Mouse (Mus musculus) skeletal muscle tissue, adult 2 months (tissue): ENCODE measurements around the gene Fkbpl.
A peak's percentile ranks its signal among the peaks of the same experiment; 100 is the strongest.

Experiments
- DNase-seq: peaks from one replicate; pipeline ENCODE4 v3.0.0-alpha.2; 2012; ENCODE audit warnings: low read depth, low spot score

The Fkbpl gene

DNA sequence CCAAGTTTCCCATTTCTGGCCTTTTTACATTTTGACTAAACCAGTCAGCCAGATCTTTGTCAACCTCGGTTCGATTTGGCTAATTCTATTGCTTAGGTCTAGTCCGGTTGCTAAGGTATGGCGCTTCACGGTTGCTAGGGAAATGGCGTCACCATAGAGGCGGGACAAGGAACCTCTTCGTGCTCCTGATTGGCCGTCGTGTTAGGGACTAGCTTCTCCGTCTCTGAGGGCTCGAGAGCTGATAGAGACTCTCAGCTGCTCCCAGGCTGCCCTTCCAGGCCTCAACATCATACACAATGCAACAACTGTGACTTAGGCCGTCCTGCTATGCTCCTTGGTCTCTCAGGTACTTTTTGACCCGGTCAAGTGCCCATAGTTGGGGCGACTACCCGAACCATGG is at the start of gene Fkbpl:
Fkbpl (plus strand) TSS at position 157 of the 400 bp plus-strand sequence.
- peak; percentile 96 for DNase-seq

DNA sequence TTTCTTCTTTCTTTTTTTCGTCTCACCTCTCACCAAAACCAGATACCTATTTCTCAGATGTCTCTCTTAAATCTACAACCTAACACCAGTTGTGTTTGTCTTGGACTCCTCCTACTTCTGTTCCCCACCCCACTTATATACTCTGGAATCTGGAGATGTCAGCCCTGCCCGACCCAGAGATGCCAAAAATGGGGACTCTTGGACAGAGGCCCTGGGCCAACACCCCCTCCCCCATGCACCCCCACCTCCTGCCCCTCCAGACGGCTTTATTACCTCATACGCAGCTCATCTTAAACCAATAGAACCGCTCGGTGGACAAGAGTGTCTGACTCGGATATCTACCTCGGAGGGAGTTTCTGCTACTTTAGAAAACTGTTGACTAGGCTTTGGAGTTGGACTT is 48.5 kb upstream of the Fkbpl start:
- DNase-seq = no peak

DNA sequence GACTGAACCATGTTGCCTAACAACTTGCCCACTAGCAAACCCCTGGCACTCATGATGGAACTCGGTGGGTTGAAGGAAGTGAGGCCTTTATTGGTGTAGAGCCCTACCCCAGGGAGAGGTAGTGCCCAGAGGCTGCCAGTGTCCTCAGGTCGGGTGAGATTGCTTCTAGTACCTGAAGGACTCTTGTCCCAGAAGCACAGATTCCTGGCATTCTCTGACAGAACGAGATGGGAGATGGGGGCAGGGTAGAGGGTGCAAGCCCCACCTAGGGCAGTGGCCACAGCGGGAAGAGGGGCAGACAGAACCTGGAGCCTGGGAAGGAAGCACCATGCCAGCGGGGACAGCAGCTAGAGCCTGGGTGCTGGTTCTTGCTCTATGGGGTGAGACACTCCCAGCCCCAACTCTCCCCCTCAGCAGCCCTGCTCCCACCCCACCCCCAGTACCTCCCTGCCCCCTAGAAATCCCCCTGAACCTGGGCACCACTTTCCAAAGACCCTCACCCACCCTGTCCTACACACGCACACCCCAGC is 46.9 kb upstream of the Fkbpl start, which contains the start of gene Ager:
Ager (plus strand) TSS at position 297 of the 530 bp plus-strand sequence.
- DNase-seq = no peak

DNA sequence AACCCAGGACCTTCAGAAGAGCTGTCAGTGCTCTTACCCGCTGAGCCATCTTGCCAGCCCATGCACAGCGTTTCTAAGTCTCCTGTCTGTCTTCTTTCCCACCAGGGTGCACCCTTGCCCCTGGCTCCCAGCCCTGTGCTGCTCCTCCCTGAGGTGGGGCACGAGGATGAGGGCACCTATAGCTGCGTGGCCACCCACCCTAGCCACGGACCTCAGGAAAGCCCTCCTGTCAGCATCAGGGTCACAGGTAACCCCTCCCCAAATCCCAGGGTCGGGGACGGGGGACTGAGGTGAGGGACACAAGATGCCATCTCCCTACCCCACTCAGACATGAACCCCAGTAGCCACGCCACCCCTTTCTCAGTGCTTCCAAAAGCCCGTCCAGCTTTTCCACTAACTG is 44.7 kb upstream of the Fkbpl start:
- no peak for DNase-seq

DNA sequence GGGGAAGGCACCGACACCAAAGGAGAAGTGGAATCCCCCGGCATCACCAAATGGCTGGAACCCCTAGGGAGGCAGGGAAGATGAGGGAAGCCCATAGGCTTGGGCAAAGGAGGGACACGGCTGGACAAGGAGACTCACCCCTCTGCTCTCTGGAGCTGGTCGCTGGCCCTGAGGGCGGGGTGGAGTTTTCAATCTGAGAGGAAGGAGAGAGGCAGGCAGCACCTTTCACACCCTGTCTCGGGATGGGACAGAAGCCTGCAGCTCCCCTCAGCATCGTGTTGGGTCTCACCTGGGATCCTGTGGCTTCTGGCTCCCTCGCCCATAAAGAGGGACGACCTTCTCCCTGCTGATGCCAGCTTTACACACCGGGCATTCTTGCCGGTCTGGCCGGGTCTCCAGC is 42.8 kb upstream of the Fkbpl start:
- DNase-seq = no peak

DNA sequence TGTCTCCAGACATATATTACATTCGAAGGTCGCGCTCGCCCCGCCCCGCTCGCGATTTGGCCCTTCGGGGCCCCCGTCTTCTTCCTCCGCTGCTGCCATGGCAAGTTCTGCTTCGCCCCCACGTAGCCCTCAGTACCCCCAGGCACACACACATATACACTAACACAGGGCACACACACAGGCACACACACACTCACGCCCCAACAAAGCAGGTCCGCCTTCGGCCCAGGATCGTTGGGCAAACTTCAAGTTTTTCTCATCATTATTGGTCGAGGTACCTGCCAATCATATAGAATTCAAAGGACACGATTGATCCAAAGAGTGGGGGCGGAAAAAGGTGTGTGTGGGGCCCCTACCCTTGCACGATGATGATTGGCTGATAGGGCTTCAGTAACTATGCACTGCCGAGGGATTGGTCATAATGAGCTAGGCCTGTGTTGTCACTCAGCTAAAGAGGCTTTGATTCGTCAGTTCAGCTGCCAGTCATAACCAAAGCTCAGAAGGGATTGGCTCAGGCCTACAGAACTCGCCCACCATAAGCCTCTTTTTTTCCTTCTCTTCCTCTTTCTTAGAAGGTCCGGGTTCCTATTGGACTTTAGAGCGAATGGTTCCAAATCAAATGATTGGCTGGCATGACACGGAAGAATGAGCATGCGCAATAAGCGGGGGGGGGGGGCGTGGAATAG is 41.0 kb upstream of the Fkbpl start, which contains the start of gene Rnf5:
Rnf5 (minus strand) TSS at position 316 of the 686 bp plus-strand sequence.
- DNase-seq = peak; percentile 100

DNA sequence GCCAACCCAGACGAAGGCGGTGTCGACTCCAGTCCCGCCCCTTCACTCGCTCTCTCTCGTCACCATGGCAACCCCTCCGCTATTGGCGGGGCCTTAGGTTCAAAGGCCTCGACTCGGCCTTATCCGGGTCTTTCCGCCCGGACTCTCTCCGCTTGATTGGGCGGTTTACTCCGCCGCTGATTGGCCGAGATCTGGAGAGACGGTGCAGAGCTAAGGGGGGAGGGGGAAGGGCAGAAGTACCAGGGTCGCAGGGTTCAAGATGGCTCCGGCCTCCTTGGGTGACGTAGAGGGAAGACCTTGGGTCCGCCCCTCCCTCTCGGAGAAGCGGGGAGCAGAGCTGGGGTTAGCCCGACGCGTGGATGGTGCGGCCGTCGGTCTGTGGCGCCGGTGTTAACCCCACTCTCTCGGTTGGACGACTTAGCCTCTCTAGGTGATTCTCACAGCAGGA is 40.5 kb upstream of the Fkbpl start, which contains the start of gene Agpat1:
Agpat1 (plus strand) TSS at position 202 of the 448 bp plus-strand sequence.
- DNase-seq = peak; percentile 100

DNA sequence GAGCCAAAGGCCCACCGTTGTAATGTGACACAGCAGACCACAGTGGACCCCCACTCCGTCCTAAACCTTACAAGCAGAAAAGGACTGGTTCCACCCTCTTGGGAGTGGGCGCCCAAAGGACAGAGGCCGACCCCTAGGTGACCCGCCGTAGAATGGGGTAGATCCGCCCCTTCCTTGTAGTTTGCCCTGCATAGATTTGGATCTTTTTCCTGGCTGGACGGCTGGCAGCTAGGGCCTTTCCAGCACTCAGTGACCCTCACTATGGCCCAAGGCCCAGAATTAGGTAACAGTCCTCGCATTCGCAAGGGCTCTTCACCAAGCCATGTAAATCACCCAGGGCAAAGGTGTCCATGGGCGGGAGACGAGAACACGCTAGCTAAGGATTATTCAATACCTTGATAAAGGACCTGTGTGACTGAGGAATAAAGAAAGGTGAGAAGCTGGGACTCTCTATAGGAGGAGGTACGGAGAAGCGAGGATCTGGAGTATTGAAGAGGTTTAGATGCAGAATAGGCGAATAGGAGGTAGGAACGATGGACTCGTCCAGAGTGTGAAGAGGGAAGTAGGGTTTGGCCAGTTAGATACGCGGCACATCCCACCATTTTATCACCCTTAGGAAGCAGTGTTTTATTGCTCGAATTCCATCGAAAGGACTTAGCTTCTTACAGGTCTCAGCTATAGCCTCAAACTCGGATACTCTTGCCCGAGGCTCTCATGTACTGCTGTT is 39.9 kb upstream of the Fkbpl start:
- peak; percentile 85 for DNase-seq

DNA sequence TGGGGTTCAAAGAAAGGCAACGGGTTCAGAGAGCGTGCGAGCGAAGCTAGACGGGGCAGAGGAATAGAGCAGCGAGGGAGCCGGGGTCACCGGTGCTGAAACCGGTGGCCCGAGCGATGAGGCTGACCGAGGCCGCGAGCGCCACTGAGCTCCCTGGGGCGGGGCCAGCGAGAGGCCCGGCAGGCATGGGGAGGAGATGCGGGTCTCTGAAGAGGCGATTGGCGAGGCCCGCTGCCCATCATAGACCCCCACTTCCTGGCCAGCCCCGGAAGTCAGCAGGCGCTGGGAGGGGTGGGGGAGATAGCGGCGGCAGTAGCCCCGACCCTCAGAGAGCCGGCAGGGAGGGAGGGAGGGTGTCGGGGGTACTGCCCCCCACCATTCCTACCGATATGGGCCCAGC is 39.0 kb upstream of the Fkbpl start:
- DNase-seq = peak; percentile 95

DNA sequence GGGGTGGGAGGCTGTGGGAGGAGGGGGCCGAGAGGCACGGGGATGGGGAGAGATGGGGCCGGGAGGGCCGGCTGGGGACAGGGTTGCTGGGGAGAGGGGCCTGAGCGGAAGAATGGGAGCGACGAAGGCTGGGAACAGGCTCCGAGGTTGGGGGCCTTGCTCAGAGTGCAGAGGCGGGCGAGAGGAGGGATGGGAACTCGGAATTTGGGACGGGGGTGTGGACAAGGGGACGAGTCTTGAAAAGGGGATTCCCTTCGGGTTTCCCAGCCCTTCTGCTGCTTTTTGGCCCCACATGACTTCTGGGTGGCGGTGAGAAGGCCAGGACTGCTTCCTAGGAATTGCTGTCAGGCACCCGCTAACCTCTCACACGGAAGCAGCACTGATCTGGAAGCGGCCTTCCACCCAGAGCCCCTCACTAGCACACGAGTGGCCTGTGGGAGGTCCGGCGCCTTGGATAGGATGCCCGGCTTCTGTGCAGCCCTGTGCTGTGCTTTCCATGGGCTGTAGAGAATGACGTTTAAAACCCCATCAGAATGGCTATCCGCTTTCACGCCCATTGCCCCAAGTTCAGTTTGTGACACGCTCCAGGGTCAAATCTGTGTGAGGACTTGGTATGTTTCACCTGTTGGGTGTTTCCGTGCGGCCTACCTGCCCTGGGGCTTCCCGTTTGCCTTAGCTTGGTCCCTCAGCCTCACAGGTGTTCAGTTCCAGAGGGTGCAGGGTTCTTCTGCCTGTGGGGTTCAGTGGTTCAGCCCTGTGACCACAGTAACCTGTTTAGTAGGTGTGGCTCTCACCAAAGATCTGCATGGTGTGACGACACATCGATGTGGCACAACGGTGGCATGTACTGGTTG is 38.2 kb upstream of the Fkbpl start:
- DNase-seq = no peak

DNA sequence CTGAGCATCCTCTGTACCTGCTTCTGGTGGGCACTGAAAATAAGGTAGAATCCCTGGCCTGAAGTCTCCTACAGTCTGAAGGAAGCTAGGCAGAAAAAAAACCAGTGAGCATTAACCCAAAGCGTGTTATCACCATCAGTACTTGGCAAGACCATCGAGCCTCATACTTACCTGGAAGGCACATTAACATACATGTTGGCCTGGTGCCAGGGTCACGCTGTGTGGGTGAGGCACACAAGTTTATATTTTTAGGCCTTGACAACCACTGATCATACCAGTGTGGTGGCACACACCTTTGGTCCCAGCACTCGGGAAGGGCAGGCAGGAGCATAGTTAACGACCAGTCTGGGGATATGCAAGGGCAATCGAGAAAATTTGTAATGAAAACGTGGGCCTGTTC is 36.6 kb upstream of the Fkbpl start:
- DNase-seq = no peak

DNA sequence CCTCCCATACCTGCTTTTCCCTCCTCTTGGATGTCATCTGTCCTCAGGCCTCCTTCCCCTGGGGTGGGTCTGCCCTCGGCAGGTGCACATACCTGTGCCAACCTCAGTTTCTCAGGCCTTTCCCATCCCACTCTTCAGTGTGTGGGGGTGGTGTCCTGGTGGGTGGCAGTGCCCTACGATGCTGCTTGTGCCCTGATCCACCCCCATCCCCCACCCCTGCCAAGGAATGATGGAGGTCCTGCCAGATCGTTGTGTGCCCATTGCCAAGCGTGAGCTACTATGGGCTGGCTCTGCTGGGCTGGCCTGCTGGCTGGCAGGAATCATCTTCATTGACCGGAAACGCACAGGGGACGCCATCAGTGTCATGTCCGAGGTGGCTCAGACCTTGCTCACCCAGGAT is 33.5 kb upstream of the Fkbpl start:
- no peak for DNase-seq

DNA sequence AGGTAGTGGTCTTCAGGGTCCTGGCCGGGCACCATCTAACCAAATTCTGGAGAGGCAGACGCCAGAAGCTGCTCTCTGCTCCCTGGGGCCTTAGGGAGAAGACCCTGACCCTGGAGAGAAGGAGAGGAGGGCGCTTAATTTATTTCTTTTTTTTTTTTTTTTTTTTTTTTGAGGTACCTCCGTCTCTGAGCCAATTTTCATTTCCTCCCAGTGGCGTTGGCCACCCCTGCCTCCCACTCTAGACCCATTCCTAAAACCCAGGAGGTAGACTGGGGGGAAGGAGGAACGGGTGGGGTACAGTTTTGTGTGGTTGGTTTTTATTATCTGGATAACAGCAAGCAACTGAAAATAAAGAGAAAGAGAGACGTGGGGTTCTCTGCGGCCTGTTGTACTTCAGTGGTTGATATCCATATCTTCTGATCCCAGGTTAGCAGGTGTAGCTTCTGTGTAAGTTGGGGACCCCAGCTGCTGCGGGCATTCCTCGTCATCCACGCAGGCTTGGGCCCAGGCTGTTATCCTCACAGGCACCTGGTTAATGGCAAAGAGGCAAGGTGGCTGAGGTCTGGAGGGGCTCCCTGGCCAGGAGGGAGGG is 31.4 kb upstream of the Fkbpl start:
- DNase-seq = no peak

DNA sequence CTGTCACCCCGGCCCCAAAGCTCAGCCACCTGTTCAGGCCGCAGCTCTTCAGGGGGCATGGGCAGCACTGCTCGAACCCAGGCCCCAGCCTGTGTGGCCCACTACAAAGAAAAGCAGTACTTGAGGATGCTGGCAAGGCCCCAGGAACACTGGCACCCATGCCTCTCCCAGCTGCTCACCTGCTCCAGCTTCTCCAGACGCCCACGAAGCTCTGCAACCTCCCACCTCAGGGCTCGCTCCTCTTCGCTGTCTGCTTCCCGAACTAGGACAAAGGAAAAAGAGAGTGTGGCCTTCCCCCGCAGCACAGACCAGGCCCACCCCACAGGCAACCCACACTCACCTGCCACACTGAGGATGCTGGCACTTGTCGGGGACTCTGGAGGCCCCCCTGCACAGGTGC is 30.7 kb upstream of the Fkbpl start:
- no peak for DNase-seq

DNA sequence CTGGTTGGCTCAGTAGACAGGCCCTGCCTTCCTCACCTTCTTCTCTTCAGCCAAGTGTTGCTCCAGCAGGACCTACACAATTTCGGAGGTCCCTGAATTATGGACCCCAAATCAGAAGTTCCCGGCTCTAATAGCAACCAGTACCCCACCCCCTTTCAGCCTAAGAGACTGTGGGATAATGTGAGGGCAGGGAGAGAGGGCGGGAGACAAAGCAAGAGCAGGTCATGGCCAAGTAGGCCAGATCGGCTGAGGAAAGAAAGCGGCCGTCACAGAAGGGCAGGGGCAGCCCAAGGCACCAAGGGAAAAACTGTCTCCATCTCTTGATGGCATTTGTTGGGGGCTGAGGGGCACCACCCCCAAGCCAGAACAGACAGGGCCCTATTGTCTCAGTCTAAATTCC is 28.7 kb upstream of the Fkbpl start, which contains the start of gene Egfl8:
Egfl8 (minus strand) TSS at position 101 of the 400 bp plus-strand sequence.
- no peak for DNase-seq

DNA sequence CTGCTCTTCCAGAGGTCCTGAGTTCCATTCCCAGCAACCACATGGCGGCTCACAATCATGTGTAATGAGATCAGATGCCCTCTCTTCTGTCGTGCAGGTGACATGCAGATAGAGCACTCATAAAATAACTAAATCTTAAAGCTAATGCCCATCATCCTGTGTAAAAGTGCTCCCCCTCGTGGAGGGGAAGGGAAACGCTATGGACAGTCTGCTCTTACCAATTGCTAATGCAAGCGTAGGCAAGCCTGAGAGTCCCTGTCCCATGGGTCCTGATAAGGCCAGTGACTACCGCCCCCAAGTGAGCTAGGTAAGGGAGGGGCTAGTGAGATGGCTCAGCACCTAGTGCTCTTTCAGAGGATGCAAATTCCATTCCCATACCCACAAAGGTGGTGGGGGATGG is 25.6 kb upstream of the Fkbpl start:
- DNase-seq = no peak

DNA sequence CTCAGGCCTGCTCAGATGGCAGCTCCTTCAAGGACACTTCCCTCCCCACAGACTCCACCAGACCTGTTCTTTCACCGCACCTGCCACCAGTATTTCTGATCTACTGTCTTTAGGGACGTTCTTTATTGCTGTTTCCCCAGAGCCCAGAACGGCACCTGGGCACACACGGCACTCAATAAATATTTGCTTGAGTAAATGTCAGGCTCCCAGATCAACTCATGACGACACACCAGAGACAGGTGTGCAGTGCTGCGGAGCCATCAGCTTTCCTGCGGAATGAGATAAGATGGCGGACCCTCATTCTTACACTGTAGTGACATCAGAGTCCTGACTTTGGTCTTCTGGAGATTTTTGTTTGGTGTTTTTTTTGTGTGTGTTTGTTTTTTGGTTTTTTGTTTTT is 23.6 kb upstream of the Fkbpl start:
- DNase-seq = no peak

DNA sequence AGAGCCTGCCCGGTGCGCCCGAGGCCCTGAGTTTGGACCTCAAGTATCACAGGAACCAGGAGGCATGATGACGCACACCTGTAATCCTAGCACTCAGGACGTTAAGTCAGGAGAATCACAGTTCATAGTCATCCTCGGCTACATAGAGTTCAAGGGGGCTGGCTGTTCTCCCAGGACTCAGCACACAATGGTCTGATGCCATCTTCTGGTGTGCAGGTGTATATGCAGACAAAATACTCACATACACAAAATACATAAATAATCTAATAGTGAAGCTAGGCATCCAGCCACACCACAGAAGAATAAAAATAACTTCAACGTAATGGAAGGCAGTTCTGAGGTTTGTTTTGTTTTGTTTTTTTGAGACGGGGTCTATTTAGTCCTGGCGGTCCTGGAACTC is 21.4 kb upstream of the Fkbpl start:
- no peak for DNase-seq

DNA sequence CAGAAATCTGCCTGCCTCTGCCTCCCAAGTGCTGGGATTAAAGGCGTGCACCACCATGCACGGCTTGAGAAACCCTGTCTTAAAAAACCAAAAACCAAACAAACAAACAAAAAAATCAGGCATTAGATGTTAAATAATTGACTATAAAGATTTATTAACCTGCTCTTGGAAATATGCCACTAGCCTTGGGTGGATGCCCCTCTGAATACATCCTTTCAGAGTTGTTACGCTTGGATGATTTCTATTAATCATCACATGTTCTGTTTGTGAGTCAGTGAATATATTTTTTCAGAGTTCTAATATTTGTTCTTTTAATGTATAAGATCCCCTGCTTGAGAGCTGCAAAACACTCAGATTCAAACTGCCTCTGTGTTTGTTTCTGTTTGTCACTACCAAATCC is 19.6 kb upstream of the Fkbpl start:
- no peak for DNase-seq

DNA sequence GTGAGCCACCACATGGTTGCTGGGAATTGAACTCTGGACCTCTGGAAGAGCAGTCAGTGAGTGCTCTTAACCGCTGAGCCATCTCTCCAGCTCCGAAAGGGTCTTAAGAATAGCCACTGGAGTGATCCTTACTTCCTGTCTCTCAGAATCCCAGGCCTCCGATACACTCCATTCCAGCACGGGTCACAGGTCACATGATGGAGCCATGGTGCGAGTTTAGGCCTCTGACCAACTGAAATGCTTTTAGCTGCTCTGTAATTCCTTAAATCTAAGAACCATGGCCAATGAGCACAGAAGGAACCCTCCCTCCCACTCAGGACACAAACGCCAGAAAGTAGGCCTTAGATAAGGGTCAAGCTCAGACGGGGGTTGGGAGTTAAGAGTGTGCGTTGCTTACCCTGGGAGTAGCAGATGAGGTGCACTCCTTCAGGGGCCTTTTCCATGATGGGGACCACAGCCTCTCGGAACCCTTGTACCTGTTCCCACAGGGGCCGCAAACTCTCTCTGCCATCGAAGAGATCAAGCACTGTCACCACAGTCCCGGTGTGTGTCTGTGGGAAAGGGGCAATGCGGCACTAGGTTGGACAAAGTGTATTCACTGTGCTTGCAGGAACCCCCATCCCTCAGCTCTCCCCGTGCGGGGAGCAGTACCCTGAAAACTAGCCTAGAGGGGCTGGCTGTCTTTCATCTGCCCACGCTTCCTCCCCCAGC is 18.3 kb upstream of the Fkbpl start:
- no peak for DNase-seq

DNA sequence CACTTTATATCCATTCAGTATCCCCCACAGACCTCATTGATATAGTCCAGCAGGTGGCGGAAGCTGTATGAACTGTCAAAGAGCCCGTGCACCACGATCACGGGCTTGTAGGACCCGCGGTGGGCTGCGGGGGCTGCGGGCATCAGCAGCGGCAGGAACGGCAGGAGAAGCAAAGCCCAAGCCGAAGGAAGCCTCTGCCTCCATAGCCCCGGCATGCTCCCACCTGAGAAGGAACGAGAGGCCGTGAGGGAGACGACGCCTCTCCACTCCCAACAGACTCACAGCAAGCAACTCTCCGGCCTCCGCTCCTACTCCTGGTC is 17.8 kb upstream of the Fkbpl start:
- no peak for DNase-seq
